Mouse (Mus musculus): ENCODE results near the gene Smco4. TPM values are rescaled to one million over a fixed set of nuclear protein-coding genes. Genes with fewer than 3 reads are reported as not detected.

The Smco4 gene
- total and polyA plus RNA-seq, 3 experiments = not detected

GRCm38 (mm10) chr9:15489293-15489692 is 3.9 kb upstream of the Smco4 start:
- Histone ChIP-seq H3K79me2 (ENCODE audit: control insufficient read depth, insufficient read depth, low read length, poor library complexity) (no peaks in the 10 kb centered on the region), H3K27ac (ENCODE audit: control insufficient read depth, low read depth, low read length) (no peak overlapping the region), H3K36me3 (ENCODE audit: control insufficient read depth in 1 of 2, insufficient read depth in 2 of 2, low read length in 2 of 2) (no peaks in the 10 kb centered on the region), H3K27me3 (ENCODE audit: control insufficient read depth in 1 of 2, insufficient read depth in 2 of 2, low read length in 2 of 2) (no peaks in the 10 kb centered on the region), H3K9me3 (replicated peaks; ENCODE audit: insufficient read depth, low read length) (no peaks in the 10 kb centered on the region), H3K4me1 (ENCODE audit: control insufficient read depth in 1 of 2, insufficient read depth in 2 of 2, low read length in 2 of 2) (no peaks in the 10 kb centered on the region), H3K4me3 (ENCODE audit: control insufficient read depth in 1 of 2, insufficient read depth in 1 of 2, low read depth in 2 of 2, low read length in 2 of 2) (no peak overlapping the region), H3K9ac (ENCODE audit: control insufficient read depth, low read depth, low read length, poor library complexity, severe bottlenecking) (no peak overlapping the region)
- no peak for TF ChIP-seq USF2 (IDR thresholded peaks at IDR 0.05; ENCODE audit: borderline replicate concordance in 1 of 2, insufficient read depth in 1 of 2, low read depth in 1 of 2, low read length in 2 of 2)
- no peak for TF ChIP-seq CTCF (IDR thresholded peaks at IDR 0.05 in 2 of 3, conservative IDR thresholded peaks at IDR 0.05 in 1 of 3; ENCODE audit: control insufficient read depth in 1 of 3, insufficient read depth in 1 of 3, low read depth in 2 of 3, low read length in 3 of 3, poor library complexity in 1 of 3, severe bottlenecking in 1 of 3)
- TF ChIP-seq GABPA (IDR thresholded peaks at IDR 0.05; ENCODE audit: low read depth, low read length) = no peak
- no peak for DNase-seq (ENCODE audit: low read depth, low spot score)

DNA sequence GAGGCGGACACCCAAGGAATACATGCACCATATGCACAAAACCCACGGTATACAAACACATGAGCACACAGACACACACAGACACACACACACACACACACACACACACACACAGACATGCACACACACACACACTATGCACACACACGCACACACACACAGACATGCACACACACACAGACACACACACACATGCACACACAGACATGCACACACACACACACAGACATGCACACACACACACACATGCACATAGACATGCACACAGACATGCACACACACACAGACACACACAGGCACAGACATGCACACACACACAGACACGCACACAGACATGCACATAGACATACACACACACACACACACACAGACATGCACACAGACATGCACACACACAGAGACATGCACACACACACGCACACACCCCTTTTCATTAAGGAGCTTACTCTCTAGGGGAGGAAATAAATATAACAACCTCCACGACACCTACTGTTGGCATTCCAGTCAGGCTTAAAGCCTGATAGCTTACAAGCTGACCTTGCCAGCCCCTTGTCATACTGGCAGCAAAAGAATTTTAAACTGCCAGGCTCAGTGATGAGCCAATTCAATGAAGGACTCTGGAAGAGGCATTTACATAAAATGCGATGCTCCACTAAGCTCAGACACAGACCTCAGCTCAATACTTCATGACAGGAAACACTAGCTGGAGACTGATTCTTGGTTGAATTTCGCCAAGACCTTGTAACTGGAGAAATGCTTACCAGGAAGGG is 2.7 kb upstream of the Smco4 start:
- Histone ChIP-seq H3K27me3 (ENCODE audit: control insufficient read depth in 1 of 2, insufficient read depth in 2 of 2, low read length in 2 of 2) (no peaks in the 10 kb centered on the region), H3K4me1 (ENCODE audit: control insufficient read depth in 1 of 2, insufficient read depth in 2 of 2, low read length in 2 of 2) (no peaks in the 10 kb centered on the region), H3K9ac (ENCODE audit: control insufficient read depth, low read depth, low read length, poor library complexity, severe bottlenecking) (no peak overlapping the region), H3K9me3 (replicated peaks; ENCODE audit: insufficient read depth, low read length) (no peaks in the 10 kb centered on the region), H3K27ac (ENCODE audit: control insufficient read depth, low read depth, low read length) (no peak overlapping the region), H3K79me2 (ENCODE audit: control insufficient read depth, insufficient read depth, low read length, poor library complexity) (no peaks in the 10 kb centered on the region), H3K4me3 (ENCODE audit: control insufficient read depth in 1 of 2, insufficient read depth in 1 of 2, low read depth in 2 of 2, low read length in 2 of 2) (no peak overlapping the region), H3K36me3 (ENCODE audit: control insufficient read depth in 1 of 2, insufficient read depth in 2 of 2, low read length in 2 of 2) (no peaks in the 10 kb centered on the region)
- no peak for DNase-seq (ENCODE audit: low read depth, low spot score)
- no peak for TF ChIP-seq MAFK (IDR thresholded peaks at IDR 0.05; ENCODE audit: borderline replicate concordance, low read depth, low read length)
- peak; percentile 93; the same call in 1 of the 2 replicates for TF ChIP-seq POLR2AphosphoS5 (IDR thresholded peaks at IDR 0.05; ENCODE audit: borderline replicate concordance, low read depth, low read length)
- no peak for TF ChIP-seq SMC3 (IDR thresholded peaks at IDR 0.05; ENCODE audit: low read depth, low read length)
- TF ChIP-seq KAT2A (conservative IDR thresholded peaks at IDR 0.05; ENCODE audit: low read depth, low read length) = no peak
- no peak for TF ChIP-seq MYB (IDR thresholded peaks at IDR 0.05; ENCODE audit: low read depth, low read length)
- TF ChIP-seq NRF1 (IDR thresholded peaks at IDR 0.05; ENCODE audit: insufficient read depth, low read depth, low read length, poor library complexity, severe bottlenecking) = no peak

GRCm38 (mm10) chr9:15491686-15492085 is 1.5 kb upstream of the Smco4 start:
- Histone ChIP-seq H3K79me2 (ENCODE audit: control insufficient read depth, insufficient read depth, low read length, poor library complexity) (no peaks in the 10 kb centered on the region), H3K27ac (ENCODE audit: control insufficient read depth, low read depth, low read length) (no peak overlapping the region), H3K36me3 (ENCODE audit: control insufficient read depth in 1 of 2, insufficient read depth in 2 of 2, low read length in 2 of 2) (no peaks in the 10 kb centered on the region), H3K4me1 (ENCODE audit: control insufficient read depth in 1 of 2, insufficient read depth in 2 of 2, low read length in 2 of 2) (no peaks in the 10 kb centered on the region), H3K4me3 (ENCODE audit: control insufficient read depth in 1 of 2, insufficient read depth in 1 of 2, low read depth in 2 of 2, low read length in 2 of 2) (no peak overlapping the region), H3K9ac (ENCODE audit: control insufficient read depth, low read depth, low read length, poor library complexity, severe bottlenecking) (no peak overlapping the region), H3K27me3 (ENCODE audit: control insufficient read depth in 1 of 2, insufficient read depth in 2 of 2, low read length in 2 of 2) (no peaks in the 10 kb centered on the region), H3K9me3 (replicated peaks; ENCODE audit: insufficient read depth, low read length) (no peaks in the 10 kb centered on the region)
- no peak for TF ChIP-seq GATA1 (IDR thresholded peaks at IDR 0.05; ENCODE audit: low read depth, low read length)
- TF ChIP-seq CHD1 (IDR thresholded peaks at IDR 0.05; ENCODE audit: low read depth, low read length) = no peak
- no peak for TF ChIP-seq UBTF (IDR thresholded peaks at IDR 0.05; ENCODE audit: borderline replicate concordance, insufficient read depth, low read depth, low read length)
- no peak for TF ChIP-seq RCOR1 (IDR thresholded peaks at IDR 0.05; ENCODE audit: low read depth, low read length)
- no peak for TF ChIP-seq HCFC1 (IDR thresholded peaks at IDR 0.05; ENCODE audit: low read depth, low read length)
- no peak for TF ChIP-seq MAX (IDR thresholded peaks at IDR 0.05; ENCODE audit: low read length)
- TF ChIP-seq MEF2A (IDR thresholded peaks at IDR 0.05; ENCODE audit: extremely low read depth, insufficient replicate concordance, low read depth, low read length, poor library complexity, severe bottlenecking) = no peak
- TF ChIP-seq MYC (IDR thresholded peaks at IDR 0.05; ENCODE audit: low read depth, low read length) = no peak
- no peak for TF ChIP-seq POLR2AphosphoS5 (IDR thresholded peaks at IDR 0.05; ENCODE audit: borderline replicate concordance, low read depth, low read length)
- no peak for TF ChIP-seq TCF12 (IDR thresholded peaks at IDR 0.05; ENCODE audit: low read depth, low read length)
- TF ChIP-seq KAT2A (conservative IDR thresholded peaks at IDR 0.05; ENCODE audit: low read depth, low read length) = no peak
- no peak for TF ChIP-seq RAD21 (IDR thresholded peaks at IDR 0.05; ENCODE audit: low read depth, low read length)
- no peak for TF ChIP-seq BHLHE40 (IDR thresholded peaks at IDR 0.05; ENCODE audit: borderline replicate concordance, low read depth, low read length)
- TF ChIP-seq MAFK (IDR thresholded peaks at IDR 0.05; ENCODE audit: borderline replicate concordance, low read depth, low read length) = no peak
- TF ChIP-seq USF1 (IDR thresholded peaks at IDR 0.05; ENCODE audit: low read depth, low read length) = no peak
- no peak for DNase-seq (ENCODE audit: low read depth, low spot score)

Data from MEL (cell line).